Mouse (Mus musculus) forebrain, embryonic 15.5 days (tissue): ENCODE results near the gene Noc3l. TPM values are rescaled to one million over a fixed set of nuclear protein-coding genes. Genes with fewer than 3 reads are reported as not detected.

ENCODE experiments used
- ATAC-seq: fragments of 200-750 bp; cut with Nextera tagmentation; replicated peaks from 2 replicates; pipeline ENCODE4 v1.8.0; 2017; ENCODE audit warnings: mild to moderate bottlenecking, moderate TSS enrichment, moderate library complexity
- H3K27ac ChIP-seq: fragments of 300-500 bp; sonication (generic); replicated peaks from 2 replicates; pipeline ENCODE4 v1.5.1; 2015; ENCODE audit warnings: mild to moderate bottlenecking, inconsistent platforms
- H3K27me3 ChIP-seq: fragments of 300-500 bp; sonication (generic); 2 replicates; pipeline ENCODE4 v1.6.1; 2015; ENCODE audit warnings: inconsistent platforms
- H3K36me3 ChIP-seq: fragments of 300-500 bp; sonication (generic); 2 replicates; pipeline ENCODE4 v1.6.1; 2015; ENCODE audit warnings: mild to moderate bottlenecking, inconsistent platforms
- H3K4me1 ChIP-seq: fragments of 300-500 bp; sonication (generic); 2 replicates; pipeline ENCODE4 v1.6.1; 2015; ENCODE audit warnings: inconsistent platforms
- H3K4me2 ChIP-seq: fragments of 300-500 bp; sonication (generic); replicated peaks from 2 replicates; pipeline ENCODE4 v1.6.1; 2015; ENCODE audit warnings: mild to moderate bottlenecking, inconsistent platforms
- H3K4me3 ChIP-seq: fragments of 300-500 bp; sonication (generic); 2 replicates; pipeline ENCODE4 v1.5.1; 2015; ENCODE audit warnings: mild to moderate bottlenecking, inconsistent platforms
- H3K9ac ChIP-seq: fragments of 300-500 bp; sonication (generic); replicated peaks from 2 replicates; pipeline ENCODE4 v1.6.1; 2015; ENCODE audit warnings: mild to moderate bottlenecking, inconsistent platforms
- H3K9me3 ChIP-seq: fragments of 300-500 bp; sonication (generic); 2 replicates; pipeline ENCODE4 v1.6.1; 2016; ENCODE audit warnings: inconsistent platforms
- WGBS: fragments of 180-500 bp; shearing (Covaris S2); methylation state at CpG from one replicate; pipeline ENCODE4 v1.1.7; 2015; ENCODE audit warnings: mixed read lengths; 5-methylcytosine and 5-hydroxymethylcytosine counted together
- polyA plus RNA-seq: library from polyadenylated mRNA; unstranded; fragments of >200 nt; fragmentation: Nextera tagmentation; extraction: Ambion mirVana; gene quantifications from 2 replicates; pipeline ENCODE4 v1.2.1, GENCODE M21; 2015

The Noc3l gene
- polyA plus RNA-seq, 1 experiment from 2014 or later, result 6.0 TPM

GRCm38 (mm10) chr19:38750192-38750591 is 68.8 kb downstream of the Noc3l start:
- ATAC-seq, result no peak
- no peaks in the 10 kb centered on the region for H3K36me3 ChIP-seq
- WGBS, result 64% methylated on average over 4 of the region's 4 CpGs

GRCm38 (mm10) chr19:38746492-38747014 is 72.5 kb downstream of the Noc3l start:
- Histone ChIP-seq H3K9ac (no peak overlapping the region), H3K27me3 (no peaks in the 10 kb centered on the region), H3K9me3 (no peaks in the 10 kb centered on the region), H3K4me2 (no peak overlapping the region), H3K36me3 (no peaks in the 10 kb centered on the region), H3K4me1 (no peaks in the 10 kb centered on the region), H3K4me3 (no peak overlapping the region), H3K27ac (no peak overlapping the region)
- WGBS, result 52% methylated on average over 6 of the region's 6 CpGs
- ATAC-seq, result no peak

More at GRCm38 (mm10) chr19:38750192-38750591, 68.8 kb downstream of the Noc3l start:
- H3K27ac ChIP-seq, result no peak overlapping the region
- H3K4me1 ChIP-seq, result no peaks in the 10 kb centered on the region
- H3K27me3 ChIP-seq, result no peaks in the 10 kb centered on the region
- no peak overlapping the region for H3K4me2 ChIP-seq
- no peaks in the 10 kb centered on the region for H3K9me3 ChIP-seq
- H3K9ac ChIP-seq, result no peak overlapping the region
- no peak overlapping the region for H3K4me3 ChIP-seq

GRCm38 (mm10) chr19:38745810-38746491 is 73.1 kb downstream of the Noc3l start:
- H3K36me3 ChIP-seq, result no peaks in the 10 kb centered on the region
- no peaks in the 10 kb centered on the region for H3K9me3 ChIP-seq
- H3K27ac ChIP-seq, result no peak overlapping the region
- no peaks in the 10 kb centered on the region for H3K4me1 ChIP-seq
- 77% methylated on average over 10 of the region's 10 CpGs for WGBS
- no peak overlapping the region for H3K4me2 ChIP-seq
- H3K9ac ChIP-seq, result no peak overlapping the region
- no peak overlapping the region for H3K4me3 ChIP-seq
- H3K27me3 ChIP-seq, result no peaks in the 10 kb centered on the region
- ATAC-seq, result no peak

- H3K27me3 ChIP-seq, result no peaks in the 10 kb centered on the region
- no peak overlapping the region for H3K4me3 ChIP-seq
- H3K9ac ChIP-seq, result no peak overlapping the region
- H3K9me3 ChIP-seq, result no peaks in the 10 kb centered on the region
- ATAC-seq, result no peak
- no peaks in the 10 kb centered on the region for H3K4me1 ChIP-seq
- H3K4me2 ChIP-seq, result no peak overlapping the region
- 92% methylated on average over 8 of the region's 8 CpGs for WGBS
- no peaks in the 10 kb centered on the region for H3K36me3 ChIP-seq
- H3K27ac ChIP-seq, result no peak overlapping the region
These were observed 74.5 kb downstream of the Noc3l start for GRCm38 (mm10) chr19:38744546-38744945.

Other genes with a start within 250 kb of the Noc3l start
- 4.4 and 5.0 TPM in 2 replicates for gene Tbc1d12, start 17.3 kb upstream of the Noc3l start, polyA plus RNA-seq
- gene Hells, start 111.7 kb upstream of the Noc3l start, polyA plus RNA-seq, result 20.8 and 22.4 TPM in 2 replicates
- not detected in 2 replicates for gene Cyp2c55, start 187.8 kb upstream of the Noc3l start, polyA plus RNA-seq
- not detected in 2 replicates for gene Cyp2c65, start 241.8 kb upstream of the Noc3l start, polyA plus RNA-seq